Mouse (Mus musculus): ENCODE results near the gene Eml3. TPM values are rescaled to one million over a fixed set of nuclear protein-coding genes. Genes with fewer than 3 reads are reported as not detected.

Gene Eml3
- total RNA-seq, 1 experiment from 2014 or later: 25.4 TPM

DNA sequence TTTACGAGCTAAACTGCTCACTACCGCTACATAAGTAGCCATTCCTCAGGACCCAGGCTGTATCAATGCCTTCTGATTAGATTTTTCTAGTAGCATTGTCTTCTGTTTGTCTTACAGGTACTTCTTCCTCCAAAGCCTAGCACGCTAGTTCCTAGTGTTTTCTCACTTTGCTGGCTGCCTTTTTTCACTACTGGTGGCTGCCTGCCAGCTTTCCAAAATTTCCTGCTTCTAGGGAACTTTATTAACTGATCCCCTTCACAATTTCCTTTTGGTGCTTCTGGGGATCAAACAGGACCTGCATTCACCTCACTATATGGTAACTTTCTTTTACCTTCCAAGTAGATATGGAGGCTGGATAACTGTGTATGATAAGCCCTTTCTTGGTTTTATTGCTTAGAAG lies 30.3 kb upstream of the Eml3 start:
- no peak for ATAC-seq (replicated peaks in 1 of 2; ENCODE audit: insufficient read depth in 1 of 2, low FRiP score in 2 of 2, low TSS enrichment in 1 of 2, low read depth in 1 of 2, poor library complexity in 2 of 2, severe bottlenecking in 2 of 2)

DNA sequence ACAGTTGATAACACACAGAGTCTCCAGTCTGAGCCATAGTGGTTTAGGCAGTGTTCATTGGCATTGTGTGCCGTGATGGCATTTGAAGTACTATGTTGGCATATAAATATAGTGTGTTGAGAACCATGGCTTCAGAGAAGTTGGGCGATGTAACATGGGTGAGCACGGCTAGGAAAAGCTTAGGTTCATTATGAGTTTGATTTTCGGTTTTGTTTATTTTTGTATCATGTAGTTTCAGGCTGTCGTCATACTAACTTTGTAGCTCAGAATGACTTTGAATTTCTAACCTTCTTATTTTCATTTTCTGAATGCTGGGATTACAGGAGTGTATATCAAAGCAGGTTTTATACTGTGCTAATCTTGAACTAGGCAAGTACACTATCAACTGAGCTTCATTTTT lies 25.9 kb upstream of the Eml3 start:
- no peak for ATAC-seq (replicated peaks in 1 of 2; ENCODE audit: insufficient read depth in 1 of 2, low FRiP score in 2 of 2, low TSS enrichment in 1 of 2, low read depth in 1 of 2, poor library complexity in 2 of 2, severe bottlenecking in 2 of 2)

DNA sequence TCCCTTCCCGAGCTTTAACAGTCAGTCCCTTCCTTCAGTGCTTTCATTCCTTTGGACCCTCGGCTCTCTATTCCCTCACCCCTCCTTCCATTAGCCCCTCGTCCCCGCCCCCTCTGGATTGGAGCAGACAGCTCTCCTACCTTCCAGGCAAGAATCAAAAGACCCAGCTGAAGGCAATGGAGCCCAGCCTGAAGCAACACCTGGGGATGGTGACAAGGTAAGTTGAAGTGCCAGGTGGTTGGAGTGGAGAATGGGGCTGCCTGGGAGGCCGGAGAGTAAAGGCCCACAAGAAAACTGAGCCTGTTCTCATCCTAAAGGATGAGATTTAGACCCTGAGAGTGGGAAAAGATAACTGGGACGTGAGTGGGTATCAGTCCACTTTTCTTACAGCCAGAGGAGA lies 20.8 kb upstream of the Eml3 start:
- no peak for ATAC-seq (replicated peaks in 1 of 2; ENCODE audit: insufficient read depth in 1 of 2, low FRiP score in 2 of 2, low TSS enrichment in 1 of 2, low read depth in 1 of 2, poor library complexity in 2 of 2, severe bottlenecking in 2 of 2)

DNA sequence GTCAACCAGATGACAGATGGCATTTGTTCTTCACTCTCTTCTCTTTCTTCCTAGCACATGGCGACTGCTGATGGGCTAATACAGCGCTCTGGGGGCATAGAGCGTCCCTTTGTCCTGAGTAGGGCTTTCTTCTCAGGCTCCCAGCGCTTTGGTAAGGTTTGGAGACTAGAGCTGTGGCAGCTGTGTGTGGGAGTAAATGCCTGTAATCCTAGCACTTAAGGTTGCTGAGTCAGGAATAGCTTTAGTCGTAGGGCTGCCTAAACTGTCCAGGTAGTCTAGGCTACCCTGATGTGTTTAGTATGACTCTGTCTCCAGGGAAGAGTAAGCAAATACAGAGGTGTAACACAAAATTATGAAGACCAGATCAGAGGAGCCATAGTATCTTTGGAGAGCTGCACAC lies 17.5 kb upstream of the Eml3 start:
- no peak for ATAC-seq (replicated peaks in 1 of 2; ENCODE audit: insufficient read depth in 1 of 2, low FRiP score in 2 of 2, low TSS enrichment in 1 of 2, low read depth in 1 of 2, poor library complexity in 2 of 2, severe bottlenecking in 2 of 2)

DNA sequence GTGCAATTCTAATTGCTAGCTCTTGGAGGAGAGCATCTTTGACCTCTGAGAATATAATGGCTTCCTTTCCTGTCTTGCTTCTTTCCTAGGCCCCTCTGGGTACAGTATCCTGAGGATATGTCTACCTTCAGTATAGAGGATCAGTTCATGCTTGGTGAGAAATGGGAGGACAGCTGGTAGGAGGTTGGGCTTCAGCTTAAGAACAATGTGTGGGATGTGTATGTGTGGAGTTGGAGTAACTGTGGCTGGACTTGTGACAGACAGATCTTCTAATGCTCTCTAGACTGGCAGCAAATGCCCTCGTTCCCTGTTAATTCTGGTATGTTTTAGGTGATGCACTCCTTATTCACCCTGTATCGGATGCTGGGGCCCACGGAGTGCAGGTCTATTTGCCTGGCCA lies 15.1 kb upstream of the Eml3 start:
- ATAC-seq (replicated peaks in 1 of 2; ENCODE audit: insufficient read depth in 1 of 2, low FRiP score in 2 of 2, low TSS enrichment in 1 of 2, low read depth in 1 of 2, poor library complexity in 2 of 2, severe bottlenecking in 2 of 2): no peak

DNA sequence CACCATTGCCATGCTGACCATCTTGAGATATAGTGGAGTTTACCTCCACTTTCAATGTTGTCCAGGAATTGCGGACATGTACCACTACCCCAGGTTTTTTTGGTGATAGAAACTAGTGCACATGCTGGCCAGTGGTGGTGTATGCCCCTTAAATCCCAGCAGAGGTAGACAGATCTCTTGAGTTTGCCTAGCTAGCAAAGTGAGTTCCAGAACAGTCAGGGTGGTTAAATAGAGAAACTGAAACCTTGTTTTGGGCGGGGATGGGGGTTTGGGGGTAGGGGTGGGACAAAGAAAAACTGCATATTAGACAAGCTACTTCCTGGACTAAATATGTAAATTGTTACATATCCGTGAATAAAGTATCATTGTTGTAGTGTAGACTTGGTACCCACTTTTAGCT lies 10.4 kb upstream of the Eml3 start:
- no peak for ATAC-seq (replicated peaks in 1 of 2; ENCODE audit: insufficient read depth in 1 of 2, low FRiP score in 2 of 2, low TSS enrichment in 1 of 2, low read depth in 1 of 2, poor library complexity in 2 of 2, severe bottlenecking in 2 of 2)

DNA sequence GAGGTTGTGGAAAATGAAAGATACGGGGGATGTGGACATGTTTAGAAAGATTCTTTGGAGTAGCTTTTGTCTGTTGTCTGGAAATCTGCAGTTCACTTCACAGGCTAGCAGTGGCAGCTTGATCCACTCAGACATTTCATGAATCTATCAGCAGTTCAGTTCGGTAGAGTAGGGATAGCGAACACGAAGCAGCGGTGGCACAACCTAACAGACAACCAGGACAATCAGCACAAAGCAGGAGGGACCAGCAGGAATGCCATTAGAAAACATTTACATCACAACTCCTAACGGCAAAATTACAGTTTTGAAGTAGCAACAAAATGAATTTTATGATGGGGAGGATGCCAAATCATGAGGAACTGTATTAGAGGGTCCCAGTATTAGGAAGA lies 9.7 kb upstream of the Eml3 start:
- ATAC-seq (replicated peaks in 1 of 2; ENCODE audit: insufficient read depth in 1 of 2, low FRiP score in 2 of 2, low TSS enrichment in 1 of 2, low read depth in 1 of 2, poor library complexity in 2 of 2, severe bottlenecking in 2 of 2): no peak

DNA sequence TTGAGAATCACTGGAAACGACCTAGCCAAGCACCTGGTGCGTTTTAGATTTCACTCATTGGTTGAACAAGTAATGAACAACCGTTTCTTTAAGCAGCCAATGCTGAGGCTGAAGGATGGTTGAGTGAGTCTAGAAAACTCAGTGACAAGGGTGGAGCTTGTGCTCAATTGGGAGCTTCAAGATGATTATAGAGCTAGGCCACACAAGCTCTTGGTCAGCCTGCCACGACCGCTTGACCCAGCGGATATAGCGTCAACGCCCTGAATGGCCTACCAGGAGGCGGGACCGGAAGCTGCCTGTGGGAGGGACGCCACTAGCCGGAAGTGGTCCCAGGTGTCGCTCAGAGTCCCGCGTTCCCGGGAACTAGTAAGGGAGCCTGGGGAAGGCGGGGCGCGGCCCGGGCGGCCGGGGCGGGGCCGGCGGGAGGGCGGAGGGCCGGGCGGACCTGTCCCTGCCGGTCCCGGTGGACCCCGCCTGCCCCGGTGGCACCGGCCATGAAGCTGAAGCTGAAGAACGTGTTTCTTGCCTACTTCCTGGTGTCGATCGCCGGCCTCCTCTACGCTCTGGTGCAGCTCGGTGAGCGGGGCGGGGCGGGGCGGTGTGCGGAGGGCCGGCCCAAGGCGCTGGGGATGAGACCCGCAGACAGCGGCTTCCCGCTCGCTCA lies 9.1 kb upstream of the Eml3 start, which contains the start of gene B3gat3:
TSS of gene B3gat3 (plus strand) at position 302 of the 664 bp plus-strand sequence.
- peak; percentile 82 to 83 for ATAC-seq (replicated peaks in 1 of 2; ENCODE audit: insufficient read depth in 1 of 2, low FRiP score in 2 of 2, low TSS enrichment in 1 of 2, low read depth in 1 of 2, poor library complexity in 2 of 2, severe bottlenecking in 2 of 2)

DNA sequence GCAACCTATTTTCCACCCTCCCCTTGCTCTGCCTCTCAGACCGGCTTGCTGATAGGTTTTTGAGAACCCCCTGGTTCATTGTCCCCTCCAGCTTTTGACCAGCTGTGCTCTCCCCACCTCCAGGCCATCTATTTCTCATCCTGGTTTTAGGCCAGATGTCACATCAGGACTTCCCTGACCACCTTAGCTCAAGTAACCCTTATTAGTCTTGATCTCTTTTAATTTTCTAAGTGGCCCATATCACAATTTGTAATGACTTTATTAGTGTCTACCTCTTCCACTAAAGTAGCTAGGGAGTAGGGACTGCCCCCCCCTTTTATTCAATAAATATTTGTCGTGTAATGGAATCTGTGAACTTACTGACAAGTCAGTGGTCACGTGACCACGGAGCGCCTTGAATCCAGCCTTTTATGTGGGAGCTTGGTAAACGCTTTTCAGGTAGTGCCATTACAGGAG lies 8.5 kb upstream of the Eml3 start:
- ATAC-seq (replicated peaks in 1 of 2; ENCODE audit: insufficient read depth in 1 of 2, low FRiP score in 2 of 2, low TSS enrichment in 1 of 2, low read depth in 1 of 2, poor library complexity in 2 of 2, severe bottlenecking in 2 of 2): 0 out of 4 replicates have a peak, but pooled peaks of 1 of the 2 experiments have one; percentile 10

DNA sequence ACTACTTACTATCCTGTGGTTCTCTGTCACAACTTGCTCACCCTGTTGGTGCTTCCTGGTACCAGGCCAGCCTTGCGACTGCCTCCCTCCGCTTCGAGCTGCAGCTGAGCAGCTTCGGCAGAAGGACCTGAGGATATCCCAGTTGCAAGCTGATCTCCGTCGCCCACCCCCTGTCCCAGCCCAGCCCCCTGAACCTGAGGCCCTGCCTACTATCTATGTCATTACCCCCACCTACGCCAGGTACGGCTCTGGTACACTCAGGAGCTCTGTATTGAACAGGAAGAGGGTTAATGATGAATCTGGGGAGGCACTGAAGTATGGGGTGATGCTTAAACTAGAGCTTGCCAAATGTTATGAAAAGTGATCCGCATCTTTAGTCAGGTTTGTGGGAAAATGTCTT lies 7.6 kb upstream of the Eml3 start:
- no peak for ATAC-seq (replicated peaks in 1 of 2; ENCODE audit: insufficient read depth in 1 of 2, low FRiP score in 2 of 2, low TSS enrichment in 1 of 2, low read depth in 1 of 2, poor library complexity in 2 of 2, severe bottlenecking in 2 of 2)

DNA sequence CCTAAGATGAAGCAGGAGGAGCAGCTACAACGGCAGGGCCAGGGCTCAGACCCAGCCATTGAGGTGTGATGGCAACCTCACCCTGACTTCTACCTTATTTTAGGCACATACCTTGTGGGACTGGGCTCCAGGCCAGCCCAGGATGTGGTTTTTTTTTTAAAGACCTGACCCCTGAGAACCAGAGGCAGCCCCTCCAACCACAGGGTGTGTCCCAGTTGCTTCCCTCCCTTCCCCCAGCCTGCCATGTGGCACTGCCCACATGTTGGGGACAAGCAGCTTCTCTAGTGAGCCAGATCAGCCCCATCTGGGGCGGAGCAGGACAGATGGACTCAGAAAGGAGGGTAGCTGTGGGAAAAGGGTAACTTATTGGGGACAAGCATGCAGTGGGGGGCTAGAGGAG lies 2.6 kb upstream of the Eml3 start:
- ATAC-seq (replicated peaks in 1 of 2; ENCODE audit: insufficient read depth in 1 of 2, low FRiP score in 2 of 2, low TSS enrichment in 1 of 2, low read depth in 1 of 2, poor library complexity in 2 of 2, severe bottlenecking in 2 of 2): no peak

DNA sequence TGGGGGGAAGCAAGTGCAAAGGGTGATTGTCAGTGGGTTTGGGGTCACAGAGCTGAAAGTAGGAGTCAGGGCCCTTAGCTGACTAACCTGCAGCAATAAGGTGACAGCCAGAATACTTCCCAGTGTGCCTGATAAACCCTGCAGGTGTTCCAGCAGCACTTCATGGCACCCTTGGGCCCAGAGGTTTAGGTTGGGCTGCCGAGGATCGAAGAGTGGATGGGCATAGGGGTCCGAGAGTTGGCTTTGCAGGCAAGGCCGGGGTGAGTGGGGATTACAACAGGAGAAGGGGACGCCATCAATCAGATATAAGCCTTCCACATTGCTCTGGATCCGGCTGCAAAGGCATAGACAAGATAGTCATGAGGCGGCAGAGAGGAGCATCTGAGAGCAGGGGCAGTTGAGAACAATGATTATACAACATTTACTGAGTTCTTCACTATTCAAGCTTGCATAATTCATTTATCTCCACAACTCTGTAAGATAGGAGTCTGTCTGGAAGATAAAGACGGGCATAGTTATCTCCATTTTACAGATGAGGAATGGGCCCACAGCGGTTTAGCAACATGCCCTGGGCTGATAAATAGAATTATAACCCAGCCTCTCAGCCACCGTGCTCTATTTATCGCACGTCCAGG lies 1.3 kb upstream of the Eml3 start:
- ATAC-seq (replicated peaks in 1 of 2; ENCODE audit: insufficient read depth in 1 of 2, low FRiP score in 2 of 2, low TSS enrichment in 1 of 2, low read depth in 1 of 2, poor library complexity in 2 of 2, severe bottlenecking in 2 of 2): no peak

DNA sequence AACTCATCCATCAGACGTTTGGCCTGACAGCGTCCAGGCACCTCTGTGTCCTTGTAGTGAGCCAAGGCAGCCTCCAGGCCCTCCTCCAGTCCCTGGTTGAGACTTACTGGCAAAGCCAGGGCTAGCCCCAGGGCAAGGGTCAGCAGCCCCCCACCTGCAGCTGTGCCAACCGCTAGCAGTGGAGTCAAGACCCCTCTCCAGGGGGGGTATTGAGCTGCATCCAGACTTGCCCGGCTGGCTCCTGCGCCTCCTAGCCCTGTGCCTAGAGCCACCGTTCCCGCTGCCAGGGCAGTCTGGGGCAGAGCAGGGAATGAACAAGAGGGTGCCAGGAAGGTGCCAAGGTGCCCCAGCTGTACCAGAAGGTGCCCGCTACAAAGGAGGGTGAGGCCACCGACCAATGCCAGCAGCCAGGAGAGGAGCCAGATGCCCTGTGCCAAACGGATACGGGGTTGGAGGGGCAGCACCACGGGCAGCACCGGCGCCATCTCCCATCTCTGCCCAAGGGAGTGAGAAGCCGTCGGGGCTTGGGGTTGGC lies 596 bp upstream of the Eml3 start:
- peak; percentile 20 to 49; a peak in 3 of 4 replicates for ATAC-seq (replicated peaks in 1 of 2; ENCODE audit: insufficient read depth in 1 of 2, low FRiP score in 2 of 2, low TSS enrichment in 1 of 2, low read depth in 1 of 2, poor library complexity in 2 of 2, severe bottlenecking in 2 of 2)

DNA sequence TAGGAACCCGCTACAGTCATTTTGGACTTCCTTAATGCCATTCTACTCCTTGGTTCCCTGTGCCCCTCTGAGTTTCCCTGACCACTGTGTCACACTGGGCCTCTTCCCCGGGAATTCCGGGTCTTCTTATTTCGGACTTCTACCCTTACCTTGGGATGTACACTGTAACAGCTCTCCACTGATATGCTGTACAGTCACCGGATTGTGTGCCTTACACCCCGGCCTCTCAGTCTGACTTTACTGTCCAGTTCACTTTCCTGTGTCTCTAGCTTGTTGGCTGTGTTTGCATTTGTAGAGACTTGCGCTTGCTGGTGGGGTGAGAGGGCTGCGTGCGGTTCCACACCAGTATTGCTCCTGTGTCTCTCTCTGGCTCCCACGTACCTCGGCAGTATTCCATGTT lies 765 bp downstream of the Eml3 start:
- no peak for ATAC-seq (replicated peaks in 1 of 2; ENCODE audit: insufficient read depth in 1 of 2, low FRiP score in 2 of 2, low TSS enrichment in 1 of 2, low read depth in 1 of 2, poor library complexity in 2 of 2, severe bottlenecking in 2 of 2)

DNA sequence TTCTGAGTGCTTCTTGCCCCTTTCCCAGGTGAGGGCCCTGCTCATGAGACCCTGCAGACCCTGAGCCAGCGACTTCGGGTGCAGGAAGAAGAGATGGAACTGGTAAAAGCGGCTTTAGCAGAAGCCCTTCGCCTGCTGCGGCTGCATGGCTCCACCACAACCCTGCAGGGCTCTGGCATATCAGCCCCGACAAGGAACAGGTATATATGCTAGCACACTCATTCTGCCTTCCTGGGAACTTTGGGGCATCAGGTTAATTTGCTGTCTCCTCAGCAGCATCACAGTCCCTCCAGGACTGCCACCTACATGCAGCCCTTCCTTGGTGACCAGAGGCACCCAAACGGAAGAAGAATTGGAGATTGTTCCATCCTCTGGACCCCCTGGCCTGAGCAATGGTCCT lies 1.4 kb downstream of the Eml3 start:
- ATAC-seq (replicated peaks in 1 of 2; ENCODE audit: insufficient read depth in 1 of 2, low FRiP score in 2 of 2, low TSS enrichment in 1 of 2, low read depth in 1 of 2, poor library complexity in 2 of 2, severe bottlenecking in 2 of 2): no peak

DNA sequence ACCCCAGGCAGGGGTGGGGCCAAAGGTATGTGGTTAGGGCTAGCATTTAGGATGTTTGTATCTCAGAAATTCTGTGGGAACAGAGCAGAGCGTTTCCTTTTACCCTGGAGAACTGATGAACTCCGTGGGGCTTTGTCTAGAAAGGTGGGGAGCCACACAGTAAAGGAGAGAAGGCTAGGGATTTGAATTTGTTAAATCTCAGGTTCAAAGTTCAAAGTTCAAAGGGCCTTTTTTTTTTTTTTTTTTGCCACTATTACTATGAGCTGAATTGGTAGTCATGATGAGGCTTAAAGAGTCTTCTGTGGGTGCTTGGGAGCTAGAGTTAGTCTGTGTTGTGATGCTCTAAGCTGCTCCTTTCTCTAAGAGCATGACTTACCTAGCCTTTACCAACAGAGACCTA lies 7.4 kb downstream of the Eml3 start:
- no peak for ATAC-seq (replicated peaks in 1 of 2; ENCODE audit: insufficient read depth in 1 of 2, low FRiP score in 2 of 2, low TSS enrichment in 1 of 2, low read depth in 1 of 2, poor library complexity in 2 of 2, severe bottlenecking in 2 of 2)

DNA sequence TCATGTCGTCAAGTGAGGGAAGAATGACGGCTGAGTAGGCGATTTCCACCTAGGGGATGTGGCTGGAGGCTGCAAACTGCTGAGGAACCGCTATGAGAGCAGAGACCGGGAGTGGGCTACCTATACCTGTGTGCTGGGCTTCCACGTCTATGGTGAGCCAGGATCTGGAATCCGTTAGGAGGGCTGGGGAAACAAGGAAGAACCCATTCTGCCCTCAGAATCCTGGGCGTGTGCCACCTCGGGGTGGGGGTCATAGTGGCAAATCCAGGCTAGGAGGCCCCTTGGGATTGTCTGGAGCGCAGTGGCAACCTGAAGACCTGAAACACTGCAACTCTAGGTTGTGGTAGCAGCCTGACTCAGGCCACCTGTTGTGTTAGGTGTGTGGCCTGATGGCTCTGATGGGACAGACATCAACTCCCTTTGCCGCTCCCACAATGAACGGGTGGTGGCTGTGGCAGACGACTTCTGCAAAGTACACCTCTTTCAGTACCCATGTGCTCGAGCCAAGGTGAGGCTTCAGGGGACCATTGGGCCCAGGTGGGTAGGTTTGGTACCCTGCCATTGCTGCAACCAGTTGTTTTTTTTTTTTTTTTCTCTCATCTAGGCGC lies 11.3 kb downstream of the Eml3 start:
- no peak for ATAC-seq (replicated peaks in 1 of 2; ENCODE audit: insufficient read depth in 1 of 2, low FRiP score in 2 of 2, low TSS enrichment in 1 of 2, low read depth in 1 of 2, poor library complexity in 2 of 2, severe bottlenecking in 2 of 2)

DNA sequence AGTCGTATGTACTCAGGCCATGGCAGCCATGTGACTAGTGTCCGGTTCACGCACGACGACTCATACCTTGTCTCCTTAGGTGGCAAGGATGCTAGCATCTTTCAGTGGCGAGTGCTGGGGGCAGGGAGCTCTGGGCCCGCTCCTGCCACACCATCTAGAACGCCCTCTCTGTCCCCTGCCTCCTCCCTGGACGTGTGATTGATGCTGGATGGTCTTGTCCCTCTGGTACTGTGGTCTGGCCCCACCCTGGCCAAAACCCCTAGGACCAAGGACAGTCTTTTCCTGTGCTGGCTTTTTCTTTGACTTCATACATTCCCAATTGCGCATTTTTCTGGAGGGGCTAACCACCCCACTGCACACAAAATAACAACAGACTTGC lies 11.8 kb downstream of the Eml3 start:
- no peak for ATAC-seq (replicated peaks in 1 of 2; ENCODE audit: insufficient read depth in 1 of 2, low FRiP score in 2 of 2, low TSS enrichment in 1 of 2, low read depth in 1 of 2, poor library complexity in 2 of 2, severe bottlenecking in 2 of 2)

Data from hematopoietic stem cell, adult 5-6 weeks (primary cell).